Mouse (Mus musculus): ENCODE data around the gene Yipf4. TPM values are rescaled to one million over a fixed set of nuclear protein-coding genes. Genes with fewer than 3 reads are reported as not detected.

Yipf4 gene
- polyA plus RNA-seq, 1 experiment from 2014 or later, result 63.8 TPM

GRCm38 (mm10) chr17:74528648-74529532 is 39.6 kb downstream of the Yipf4 start:
- DNase-seq (ENCODE audit: low spot score), result no peak
- no peaks in the 10 kb centered on the region for H3K36me3 ChIP-seq (ENCODE audit: control insufficient read depth, insufficient read depth, low read length)

GRCm38 (mm10) chr17:74529533-74529824 is 40.2 kb downstream of the Yipf4 start:
- H3K9me3 ChIP-seq (ENCODE audit: control insufficient read depth, low read length), result no peaks in the 10 kb centered on the region
- peak overlapping the region; percentile 77 for H3K4me2 ChIP-seq (ENCODE audit: low read length)
- DNase-seq (ENCODE audit: low spot score), result peak; percentile 64
- H3K4me1 ChIP-seq (replicated peaks; ENCODE audit: control insufficient read depth, insufficient read depth, low read length), result peaks cover 19% of the 10 kb centered on the region
- peak overlapping the region; percentile 96 for H3K4me3 ChIP-seq (ENCODE audit: low read depth, low read length)
- ATAC-seq (replicated peaks; ENCODE audit: low FRiP score, low TSS enrichment, low read depth), result no peak
- WGBS, result 14% methylated on average over 3 of the region's 3 CpGs
- no peaks in the 10 kb centered on the region for H3K27me3 ChIP-seq (replicated peaks; ENCODE audit: control insufficient read depth, insufficient read depth, low read length)
- H3K36me3 ChIP-seq (ENCODE audit: control insufficient read depth, insufficient read depth, low read length), result no peaks in the 10 kb centered on the region
- H3K9ac ChIP-seq (ENCODE audit: low read length), result peak overlapping the region; percentile 94
- H3K27ac ChIP-seq (ENCODE audit: low read depth), result no peak overlapping the region

More at GRCm38 (mm10) chr17:74528648-74529532, 39.6 kb downstream of the Yipf4 start:
- ATAC-seq (replicated peaks; ENCODE audit: low FRiP score, low TSS enrichment, low read depth), result peak; percentile 53
- under 1% methylated on average over 69 of the region's 72 CpGs for WGBS
- H3K4me1 ChIP-seq (replicated peaks; ENCODE audit: control insufficient read depth, insufficient read depth, low read length), result peaks cover 19% of the 10 kb centered on the region
- no peaks in the 10 kb centered on the region for H3K9me3 ChIP-seq (ENCODE audit: control insufficient read depth, low read length)
- no peaks in the 10 kb centered on the region for H3K27me3 ChIP-seq (replicated peaks; ENCODE audit: control insufficient read depth, insufficient read depth, low read length)
- peak overlapping the region; percentile 96 for H3K4me3 ChIP-seq (ENCODE audit: low read depth, low read length)
- H3K9ac ChIP-seq (ENCODE audit: low read length), result peak overlapping the region; percentile 94
- peak overlapping the region; percentile 77 for H3K4me2 ChIP-seq (ENCODE audit: low read length)
- peak overlapping the region; percentile 98 for H3K27ac ChIP-seq (ENCODE audit: low read depth)

- Histone ChIP-seq H3K9ac (ENCODE audit: low read length) (no peak overlapping the region), H3K4me3 (ENCODE audit: low read depth, low read length) (no peak overlapping the region), H3K27me3 (replicated peaks; ENCODE audit: control insufficient read depth, insufficient read depth, low read length) (no peaks in the 10 kb centered on the region), H3K4me2 (ENCODE audit: low read length) (no peak overlapping the region), H3K9me3 (ENCODE audit: control insufficient read depth, low read length) (no peaks in the 10 kb centered on the region), H3K27ac (ENCODE audit: low read depth) (no peak overlapping the region), H3K4me1 (replicated peaks; ENCODE audit: control insufficient read depth, insufficient read depth, low read length) (peaks cover 8% of the 10 kb centered on the region), H3K36me3 (ENCODE audit: control insufficient read depth, insufficient read depth, low read length) (no peaks in the 10 kb centered on the region; the same call in 1 of the 2 replicates)
- no peak for ATAC-seq (replicated peaks; ENCODE audit: low FRiP score, low TSS enrichment, low read depth)
- WGBS, result 96% methylated on average over 4 of the region's 4 CpGs
- peak; percentile 47 for DNase-seq (ENCODE audit: low spot score)
Observed at GRCm38 (mm10) chr17:74534971-74535370, 45.7 kb downstream of the Yipf4 start.

GRCm38 (mm10) chr17:74537526-74537925 is 48.2 kb downstream of the Yipf4 start:
- Histone ChIP-seq H3K9me3 (ENCODE audit: control insufficient read depth, low read length) (no peaks in the 10 kb centered on the region), H3K4me3 (ENCODE audit: low read depth, low read length) (no peak overlapping the region), H3K4me1 (replicated peaks; ENCODE audit: control insufficient read depth, insufficient read depth, low read length) (no peaks in the 10 kb centered on the region), H3K9ac (ENCODE audit: low read length) (no peak overlapping the region), H3K4me2 (ENCODE audit: low read length) (no peak overlapping the region), H3K27ac (ENCODE audit: low read depth) (no peak overlapping the region), H3K36me3 (ENCODE audit: control insufficient read depth, insufficient read depth, low read length) (no peaks in the 10 kb centered on the region; the same call in 1 of the 2 replicates), H3K27me3 (replicated peaks; ENCODE audit: control insufficient read depth, insufficient read depth, low read length) (no peaks in the 10 kb centered on the region)
- 86% methylated on average over 1 of the region's 1 CpGs for WGBS
- ATAC-seq (replicated peaks; ENCODE audit: low FRiP score, low TSS enrichment, low read depth) (no peak), DNase-seq (ENCODE audit: low spot score) (no peak)

- WGBS, result 97% methylated on average over 2 of the region's 2 CpGs
- H3K27me3 ChIP-seq (replicated peaks; ENCODE audit: control insufficient read depth, insufficient read depth, low read length), result no peaks in the 10 kb centered on the region
- no peak overlapping the region for H3K4me3 ChIP-seq (ENCODE audit: low read depth, low read length)
- no peaks in the 10 kb centered on the region for H3K9me3 ChIP-seq (ENCODE audit: control insufficient read depth, low read length)
- ATAC-seq (replicated peaks; ENCODE audit: low FRiP score, low TSS enrichment, low read depth) (no peak), DNase-seq (ENCODE audit: low spot score) (no peak)
- no peak overlapping the region for H3K9ac ChIP-seq (ENCODE audit: low read length)
- no peak overlapping the region for H3K4me2 ChIP-seq (ENCODE audit: low read length)
- H3K27ac ChIP-seq (ENCODE audit: low read depth), result no peak overlapping the region
- H3K36me3 ChIP-seq (ENCODE audit: control insufficient read depth, insufficient read depth, low read length), result peaks cover 23% of the 10 kb centered on the region
- H3K4me1 ChIP-seq (replicated peaks; ENCODE audit: control insufficient read depth, insufficient read depth, low read length), result no peaks in the 10 kb centered on the region
Observed at GRCm38 (mm10) chr17:74543615-74544014, 54.3 kb downstream of the Yipf4 start.

Other genes starting within 250 kb of the Yipf4 start
- gene Memo1, start 194.0 kb upstream of the Yipf4 start, polyA plus RNA-seq (2014; fragmentation: Nextera tagmentation; extraction: Ambion mirVana), result 86.7 and 92.9 TPM in 2 replicates
- gene Dpy30, start 165.5 kb upstream of the Yipf4 start, polyA plus RNA-seq (2014; fragmentation: Nextera tagmentation; extraction: Ambion mirVana), result 239 and 242 TPM in 2 replicates
- gene Spast, start 150.5 kb upstream of the Yipf4 start, polyA plus RNA-seq (2014; fragmentation: Nextera tagmentation; extraction: Ambion mirVana), result 17.3 and 19.3 TPM in 2 replicates
- 37.4 and 39.4 TPM in 2 replicates for gene Slc30a6, start 93.9 kb upstream of the Yipf4 start, polyA plus RNA-seq (2014; fragmentation: Nextera tagmentation; extraction: Ambion mirVana)
- 6.3 and 7.7 TPM in 2 replicates for gene Nlrc4, start 30.4 kb upstream of the Yipf4 start, polyA plus RNA-seq (2014; fragmentation: Nextera tagmentation; extraction: Ambion mirVana)
- gene Birc6, start 38.8 kb downstream of the Yipf4 start, polyA plus RNA-seq (2014; fragmentation: Nextera tagmentation; extraction: Ambion mirVana), result 105 and 109 TPM in 2 replicates
- gene Ttc27, start 228.2 kb downstream of the Yipf4 start, polyA plus RNA-seq (2014; fragmentation: Nextera tagmentation; extraction: Ambion mirVana), result 27.3 and 29.0 TPM in 2 replicates